Mouse (Mus musculus) heart, postnatal 0 days (tissue): ENCODE measurements around the gene Avil. TPM values are rescaled to one million over a fixed set of nuclear protein-coding genes. Genes with fewer than 3 reads are reported as not detected.

Experiments used
- ATAC-seq: fragments of 200-750 bp; cut with Nextera tagmentation; 2 replicates; pipeline ENCODE4 v1.8.0; 2017; ENCODE audit warnings: low read depth, moderate number of reproducible peaks, moderate library complexity; ENCODE audit not compliant: insufficient read depth
- DNase-seq: peaks from one replicate; pipeline ENCODE4 v3.0.0-alpha.2; 2016; ENCODE audit warnings: low spot score
- H3K27ac ChIP-seq: fragments of 300-500 bp; sonication (generic); 2 replicates; pipeline ENCODE4 v1.5.1; 2014; ENCODE audit warnings: low read depth, mild to moderate bottlenecking
- H3K27me3 ChIP-seq: fragments of 300-500 bp; sonication (generic); 2 replicates; pipeline ENCODE4 v1.6.1; 2014; ENCODE audit warnings: low read length, mixed read lengths; ENCODE audit not compliant: control insufficient read depth, insufficient read depth
- H3K36me3 ChIP-seq: fragments of 300-500 bp; sonication (generic); replicated peaks from 2 replicates; pipeline ENCODE4 v1.6.1; 2014; ENCODE audit warnings: low read length, mixed read lengths; ENCODE audit not compliant: control insufficient read depth, insufficient read depth
- H3K4me1 ChIP-seq: fragments of 300-500 bp; sonication (generic); 2 replicates; pipeline ENCODE4 v1.6.1; 2014; ENCODE audit warnings: antibody characterized with exemption; ENCODE audit not compliant: control insufficient read depth, insufficient read depth
- H3K4me2 ChIP-seq: fragments of 300-500 bp; sonication (generic); 2 replicates; pipeline ENCODE4 v1.6.1; 2014; ENCODE audit warnings: low read depth, mild to moderate bottlenecking, low read length, moderate library complexity
- H3K4me3 ChIP-seq: fragments of 300-500 bp; sonication (generic); 2 replicates; pipeline ENCODE4 v1.5.1; 2014; ENCODE audit warnings: low read depth, low read length
- H3K9ac ChIP-seq: fragments of 300-500 bp; sonication (generic); replicated peaks from 2 replicates; pipeline ENCODE4 v1.6.1; 2014; ENCODE audit warnings: low read depth, low read length, mixed read lengths
- H3K9me3 ChIP-seq: fragments of 300-500 bp; sonication (generic); replicated peaks from 2 replicates; pipeline ENCODE4 v1.6.1; 2016; ENCODE audit warnings: low read length; ENCODE audit not compliant: control insufficient read depth
- CTCF ChIP-seq: IDR thresholded peaks from 2 replicates; pipeline ENCODE4 v1.5.1; 2016; ENCODE audit warnings: antibody characterized with exemption, control low read depth, low read depth
- EP300 ChIP-seq: IDR thresholded peaks from 2 replicates; pipeline ENCODE4 v1.6.1; 2016; ENCODE audit warnings: antibody characterized with exemption, low read depth
- WGBS: fragments of 180-500 bp; shearing (Covaris S2); extraction: QIAGEN DNeasy Blood & Tissue Kit; methylation state at CpG from one replicate; pipeline ENCODE4 v1.1.7; 2014; 5-methylcytosine and 5-hydroxymethylcytosine counted together
- polyA plus RNA-seq: library from polyadenylated mRNA; unstranded; fragments of >200 nt; fragmentation: Nextera tagmentation; extraction: Ambion mirVana; gene quantifications from 2 replicates; pipeline ENCODE4 v1.2.1, GENCODE M21; 2015
- total RNA-seq: library from RNA; depleted of rRNA; stranded (reverse); fragments of >200 nt; gene quantifications from 2 replicates; pipeline ENCODE4 v1.2.3, GENCODE M21; 2014; ENCODE audit warnings: low replicate concordance; rRNA removed

Avil gene
- total RNA-seq (0.04 and 1.9 TPM in 2 replicates), polyA plus RNA-seq (0.07 and 0.11 TPM in 2 replicates)

DNA sequence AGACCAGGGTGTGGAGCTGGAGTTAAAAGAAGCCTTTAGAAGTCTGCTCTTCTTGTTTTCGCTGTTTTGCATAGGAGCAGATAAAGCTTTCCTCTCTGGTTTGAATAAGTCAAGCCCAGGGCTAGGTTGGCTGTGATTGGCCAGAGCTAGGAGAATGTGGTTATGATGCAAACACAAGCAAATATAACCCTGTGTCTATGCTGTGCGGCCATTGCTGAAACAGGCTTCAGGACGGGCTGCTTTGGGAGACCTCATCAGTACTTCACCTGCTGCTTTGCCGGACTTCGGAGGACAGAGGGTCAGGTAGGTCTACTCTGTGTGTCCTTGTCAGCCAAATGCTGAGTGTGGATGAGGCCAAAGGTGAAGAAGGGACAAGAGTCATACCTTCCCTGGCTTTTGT, at the start of gene Avil:
Gene Avil, plus strand, starts transcription at position 181 of the 400 bp plus-strand sequence.
- Histone ChIP-seq H3K4me1 (no peaks in the 10 kb centered on the region), H3K36me3 (peaks cover 35% of the 10 kb centered on the region), H3K4me3 (no peak within 1 kb of the TSS), H3K4me2 (no peak within 1 kb of the TSS), H3K9ac (no peak within 1 kb of the TSS), H3K27ac (no peak within 1 kb of the TSS), H3K27me3 (no peaks in the 10 kb centered on the region), H3K9me3 (no peaks in the 10 kb centered on the region)
- 81% methylated on average over 5 of the region's 5 CpGs for WGBS
- TF ChIP-seq CTCF (no peak), EP300 (no peak)
- ATAC-seq (peak; percentile 18; the same call in 1 of the 2 replicates), DNase-seq (no peak)

GRCm38 (mm10) chr10:126952375-126952774, 48.1 kb upstream of the Avil start:
- Histone ChIP-seq H3K9me3 (0 out of 2 replicates have a peak, but pooled peaks cover 3% of the 10 kb centered on the region), H3K36me3 (no peaks in the 10 kb centered on the region), H3K9ac (no peak overlapping the region), H3K27me3 (no peaks in the 10 kb centered on the region), H3K4me1 (peaks cover 27% of the 10 kb centered on the region), H3K4me3 (no peak overlapping the region), H3K27ac (no peak overlapping the region), H3K4me2 (no peak overlapping the region)
- DNase-seq (no peak), ATAC-seq (no peak)
- 90% methylated on average over 1 of the region's 1 CpGs for WGBS
- no peak for TF ChIP-seq EP300
- 0 out of 2 replicates have a peak, but pooled peaks have one; percentile 1 for TF ChIP-seq CTCF

GRCm38 (mm10) chr10:126953029-126953471, 47.5 kb upstream of the Avil start:
- Histone ChIP-seq H3K9ac (no peak overlapping the region), H3K27ac (peak overlapping the region; percentile 55), H3K9me3 (0 out of 2 replicates have a peak, but pooled peaks cover 3% of the 10 kb centered on the region), H3K4me3 (no peak overlapping the region), H3K4me1 (peaks cover 33% of the 10 kb centered on the region), H3K36me3 (no peaks in the 10 kb centered on the region), H3K27me3 (no peaks in the 10 kb centered on the region), H3K4me2 (no peak overlapping the region)
- WGBS: 45% methylated on average over 3 of the region's 3 CpGs
- TF ChIP-seq CTCF (no peak), EP300 (no peak)
- DNase-seq: no peak
- ATAC-seq: no peak

DNA sequence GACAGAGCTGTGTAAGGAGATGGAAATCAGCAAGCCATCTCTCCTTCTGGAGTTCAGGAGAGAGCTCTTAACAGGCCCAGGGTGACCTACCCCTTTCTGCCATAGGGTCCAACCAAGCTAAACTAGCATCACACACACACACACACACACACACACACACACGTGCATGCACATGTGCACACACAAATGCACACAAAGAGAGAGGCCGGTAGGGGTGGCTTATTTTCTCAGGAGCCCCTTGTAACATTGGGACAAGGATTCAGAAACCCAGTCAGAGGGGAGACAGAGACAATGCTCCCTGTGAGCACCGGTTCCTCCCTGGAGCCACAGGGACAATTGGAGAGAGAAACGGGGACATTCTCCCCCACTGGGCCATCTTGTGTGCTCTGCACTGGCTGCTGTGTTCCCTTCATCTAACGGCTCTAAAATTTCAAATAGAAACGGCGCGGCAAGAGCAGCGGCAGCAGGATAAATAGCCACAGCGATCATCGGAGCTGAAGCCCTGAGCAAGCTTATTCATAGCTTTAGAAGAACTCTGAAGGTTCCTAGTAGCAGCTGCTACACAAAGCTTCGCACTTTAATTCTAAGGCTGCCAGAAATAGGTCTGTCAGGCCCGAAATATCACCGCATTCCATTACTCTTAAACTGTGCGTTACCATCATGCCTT, 43.7 kb upstream of the Avil start:
- WGBS: 18% methylated on average over 15 of the region's 15 CpGs
- Histone ChIP-seq H3K36me3 (no peaks in the 10 kb centered on the region), H3K4me3 (no peak overlapping the region), H3K4me2 (peak overlapping the region; percentile 37), H3K9ac (0 out of 2 replicates have a peak overlapping the region, but pooled peaks have one; percentile 16), H3K27ac (peak overlapping the region; percentile 76), H3K9me3 (0 out of 2 replicates have a peak, but pooled peaks cover 3% of the 10 kb centered on the region), H3K27me3 (no peaks in the 10 kb centered on the region), H3K4me1 (peaks cover 21% of the 10 kb centered on the region)
- no peak for DNase-seq
- no peak for ATAC-seq
- TF ChIP-seq CTCF (no peak), EP300 (no peak)

DNA sequence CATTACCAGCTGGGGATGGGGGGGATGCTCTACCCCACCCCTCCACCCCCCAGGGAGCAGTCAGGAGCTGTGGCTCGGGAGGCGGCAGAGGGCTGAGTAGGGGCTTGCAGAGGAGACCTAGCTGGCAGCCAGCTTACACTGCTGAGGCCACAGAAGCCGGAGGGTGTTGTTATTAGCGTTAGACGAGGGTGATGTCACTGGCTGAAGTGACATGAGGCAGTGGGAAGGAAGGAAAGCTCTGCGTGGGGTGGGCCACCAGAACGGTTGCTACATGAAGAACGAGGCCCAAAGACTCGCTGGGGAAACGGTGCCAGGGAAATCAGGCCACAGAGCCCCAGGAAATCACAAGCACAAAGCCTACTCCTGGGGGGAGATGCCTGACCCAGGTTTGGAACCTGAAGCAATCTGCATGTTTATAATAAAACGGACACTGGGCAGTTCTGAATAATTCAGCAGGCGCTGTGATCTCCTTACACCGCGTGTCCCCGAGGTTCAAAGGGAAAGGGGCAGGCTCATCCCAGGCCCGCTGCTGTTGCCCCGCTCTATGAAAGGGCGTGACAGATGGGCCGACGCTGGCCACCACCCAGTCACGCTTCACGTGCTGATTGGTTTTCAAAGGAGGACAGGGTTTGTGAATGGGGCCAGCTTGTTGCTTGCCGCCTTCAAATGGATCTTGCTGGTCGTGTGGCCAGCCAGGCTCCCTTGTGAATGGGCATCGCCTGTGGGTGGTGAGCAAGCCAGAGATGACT, 43.0 kb upstream of the Avil start:
- H3K27me3 ChIP-seq: no peaks in the 10 kb centered on the region
- peak; percentile 45 for DNase-seq
- 0 out of 2 replicates have a peak overlapping the region, but pooled peaks have one; percentile 16 for H3K9ac ChIP-seq
- peak; percentile 72 for ATAC-seq
- H3K36me3 ChIP-seq: no peaks in the 10 kb centered on the region
- peak overlapping the region; percentile 76 for H3K27ac ChIP-seq
- 4% methylated on average over 25 of the region's 25 CpGs for WGBS
- no peaks in the 10 kb centered on the region for H3K9me3 ChIP-seq
- H3K4me1 ChIP-seq: peaks cover 28% of the 10 kb centered on the region
- no peak for TF ChIP-seq CTCF
- no peak for TF ChIP-seq EP300
- peak overlapping the region; percentile 37 for H3K4me2 ChIP-seq
- H3K4me3 ChIP-seq: no peak overlapping the region
